Mouse (Mus musculus): ENCODE results near the gene Xkr7. TPM values are rescaled to one million over a fixed set of nuclear protein-coding genes. Genes with fewer than 3 reads are reported as not detected.

The Xkr7 gene
- total RNA-seq, 2 experiments from 2014 or later, result 2.0 TPM

DNA sequence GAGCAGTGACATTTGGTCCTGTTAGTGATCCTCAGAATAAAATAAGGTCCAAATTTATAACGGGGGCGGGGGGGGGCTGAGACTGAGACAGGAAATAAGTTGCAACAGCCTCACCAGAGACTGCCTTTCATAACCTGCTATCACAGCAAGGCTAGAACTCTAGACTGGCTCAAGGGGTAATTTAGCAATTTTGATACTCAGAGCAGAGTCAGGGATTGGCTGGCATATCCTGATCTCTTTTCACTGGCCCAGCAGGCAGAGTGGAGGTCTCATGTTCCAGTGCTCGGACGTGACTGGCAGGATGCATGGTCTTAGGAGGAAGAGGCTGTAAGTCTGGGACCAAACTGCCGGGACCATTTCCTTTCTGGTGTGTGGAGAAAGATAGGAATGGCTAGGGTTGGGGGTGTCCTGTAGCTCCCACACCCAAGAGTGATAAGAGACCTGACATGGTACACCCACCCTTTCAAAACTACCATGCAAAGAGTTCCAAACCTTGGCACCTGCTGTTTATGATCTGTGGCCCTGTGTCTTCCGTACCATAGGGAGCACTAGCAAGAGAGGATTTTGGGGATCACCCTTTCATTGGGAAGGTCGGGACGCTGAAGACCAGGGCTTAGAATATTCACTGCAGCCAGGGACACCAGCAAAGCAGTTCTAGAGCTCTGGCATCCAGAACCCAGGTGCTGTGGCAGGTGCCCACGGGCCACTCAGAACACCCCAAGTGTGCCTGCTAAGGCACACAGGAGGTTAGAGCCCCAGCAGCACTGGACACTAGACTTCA is 32.7 kb downstream of the Xkr7 start:
- no peak for TF ChIP-seq CTCF (conservative IDR thresholded peaks at IDR 0.05)
- no peak overlapping the region for H3K27ac ChIP-seq
- H3K4me3 ChIP-seq, result no peak overlapping the region
- no peak for DNase-seq (ENCODE audit: low spot score in 2 of 2)

DNA sequence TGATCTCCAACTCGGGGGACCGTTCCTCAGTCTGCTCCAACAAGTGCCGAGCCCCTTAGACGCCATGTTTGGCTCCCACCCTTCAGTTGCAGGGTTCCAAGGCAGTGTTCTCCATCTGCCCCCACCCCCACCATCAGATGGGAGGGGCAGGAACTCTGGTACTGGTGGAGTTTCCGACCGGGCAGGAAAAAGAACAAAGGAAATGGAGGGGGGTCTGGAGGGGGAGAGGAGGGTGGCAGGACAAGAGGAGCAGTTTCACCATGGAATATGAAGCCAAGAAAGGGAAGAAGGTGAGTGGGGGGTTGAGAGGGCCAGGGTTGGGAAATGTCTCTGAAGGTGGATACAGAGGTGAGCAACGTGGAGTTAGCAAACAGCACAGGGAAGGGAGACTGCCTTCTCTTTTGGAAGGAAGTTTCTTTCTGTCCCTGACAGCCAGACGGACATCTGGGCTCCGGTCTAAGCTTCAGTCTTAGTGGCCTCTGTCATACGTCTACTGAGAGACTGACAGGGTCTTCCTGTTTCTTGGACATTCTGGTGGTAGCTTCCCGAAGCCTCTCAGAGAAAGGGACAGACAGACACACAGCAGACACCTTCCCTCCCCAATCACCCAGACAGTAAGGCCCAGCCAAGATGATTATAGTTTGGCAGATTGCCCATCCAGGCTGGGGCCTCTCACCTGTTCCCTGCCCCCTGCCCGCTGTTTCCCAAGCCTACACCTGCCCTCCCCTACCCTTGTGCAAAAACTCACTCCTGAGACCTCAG is 34.3 kb downstream of the Xkr7 start, which contains the start of gene Ccm2l:
TSS of gene Ccm2l (plus strand) at position 209 of the 762 bp plus-strand sequence.
- DNase-seq (ENCODE audit: low spot score in 2 of 2), result no peak
- TF ChIP-seq CTCF (conservative IDR thresholded peaks at IDR 0.05), result no peak
- peak within 1 kb of the TSS; percentile 26 for H3K4me3 ChIP-seq
- peak within 1 kb of the TSS; percentile 74 for H3K27ac ChIP-seq

DNA sequence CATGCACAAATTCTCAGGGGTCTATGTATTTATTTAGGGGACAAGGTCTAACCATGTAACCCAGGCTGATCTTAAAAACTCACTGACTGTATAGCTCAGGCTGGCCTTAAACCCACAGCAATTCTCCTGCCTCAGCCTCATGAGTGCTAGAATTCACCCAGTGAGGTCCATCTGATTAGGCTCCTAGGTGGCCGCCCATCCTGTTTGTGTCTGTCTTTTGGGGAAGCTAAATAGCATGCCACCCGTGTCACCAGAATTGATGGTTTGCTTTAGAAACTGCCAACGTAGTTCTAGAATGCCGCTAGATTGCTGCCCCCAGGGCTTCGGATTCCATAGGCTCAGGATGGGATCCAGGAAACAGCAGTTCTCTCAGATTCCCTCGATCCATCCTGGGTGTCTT is 35.3 kb downstream of the Xkr7 start:
- DNase-seq (ENCODE audit: low spot score in 2 of 2), result no peak
- peak overlapping the region; percentile 27 for H3K4me3 ChIP-seq
- H3K27ac ChIP-seq, result peak overlapping the region; percentile 39; the same call in 1 of the 2 replicates
- TF ChIP-seq CTCF (conservative IDR thresholded peaks at IDR 0.05), result no peak

DNA sequence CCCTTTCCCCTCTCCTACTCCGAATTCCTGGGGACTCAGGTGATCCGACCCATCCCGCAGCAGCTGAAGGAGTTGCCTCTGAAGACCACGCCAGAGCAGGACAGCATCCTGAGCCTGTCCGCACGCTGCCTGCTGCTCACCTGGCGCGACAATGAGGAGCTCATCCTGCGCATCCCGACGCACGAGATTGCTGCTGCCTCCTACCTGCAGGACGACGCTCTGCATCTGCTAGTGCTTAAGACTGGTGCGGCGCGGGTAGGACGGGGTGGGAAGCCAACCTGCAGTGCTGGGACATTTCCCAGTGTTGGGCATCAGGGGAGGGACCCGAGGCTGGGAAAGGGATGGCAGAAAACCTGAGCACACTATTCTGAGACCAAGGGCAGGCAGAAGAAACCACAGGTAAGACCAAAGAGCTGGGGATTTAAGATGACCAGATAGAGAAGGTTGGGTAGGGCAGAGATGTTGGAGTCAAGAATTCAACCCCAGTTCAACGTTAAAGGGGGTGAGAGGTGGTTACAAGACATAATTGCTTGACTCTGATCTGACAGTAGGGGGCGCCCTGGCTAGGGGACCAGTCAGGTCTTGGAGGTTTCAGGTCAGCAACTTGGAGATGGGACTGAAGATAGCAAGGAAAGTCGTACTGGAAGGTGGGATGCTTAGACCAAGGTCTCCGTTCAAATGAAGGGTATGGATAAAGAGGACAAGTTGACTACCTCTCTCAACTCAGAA is 39.3 kb downstream of the Xkr7 start:
- Histone ChIP-seq H3K4me3 (no peak overlapping the region), H3K27ac (no peak overlapping the region)
- DNase-seq (ENCODE audit: low spot score in 2 of 2), result no peak
- TF ChIP-seq CTCF (conservative IDR thresholded peaks at IDR 0.05), result peak; percentile 76

DNA sequence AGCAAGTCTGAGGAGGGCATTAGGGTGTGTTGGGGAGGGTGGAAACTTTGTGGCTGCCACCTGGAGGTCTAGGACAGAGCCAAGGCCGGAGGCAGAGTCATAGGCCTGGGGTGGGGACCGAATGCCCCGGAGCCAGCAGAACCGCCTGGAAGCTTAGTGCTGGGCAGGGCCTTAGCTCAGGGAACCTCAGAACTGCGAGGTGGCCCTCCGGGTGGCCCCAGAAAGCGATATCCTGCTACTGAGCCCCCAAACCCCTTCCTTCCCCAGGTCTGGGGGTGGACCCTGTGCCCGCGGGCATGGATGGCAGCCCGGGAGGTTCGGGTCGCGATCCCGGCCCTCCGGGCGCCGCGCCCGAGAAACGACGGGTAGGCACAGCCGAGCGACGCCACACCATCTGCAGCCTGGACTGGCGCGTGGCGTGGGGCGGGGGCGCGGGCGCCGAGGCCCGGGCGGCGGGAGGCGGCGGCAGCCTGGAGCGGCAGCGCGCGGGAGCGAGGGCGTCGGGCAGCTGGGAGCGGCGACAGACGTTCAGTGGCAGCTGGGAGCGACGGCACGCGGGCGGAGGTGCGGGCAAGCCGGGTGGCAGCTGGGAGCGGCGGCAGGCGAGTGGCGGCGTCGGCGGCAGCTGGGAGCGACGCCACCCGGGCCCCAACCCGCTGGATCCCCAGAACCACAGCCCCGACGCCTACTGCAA is 40.0 kb downstream of the Xkr7 start:
- no peak for TF ChIP-seq CTCF (conservative IDR thresholded peaks at IDR 0.05)
- peak; percentile 17 to 66 for DNase-seq (ENCODE audit: low spot score in 2 of 2)
- H3K4me3 ChIP-seq, result no peak overlapping the region
- no peak overlapping the region for H3K27ac ChIP-seq

DNA sequence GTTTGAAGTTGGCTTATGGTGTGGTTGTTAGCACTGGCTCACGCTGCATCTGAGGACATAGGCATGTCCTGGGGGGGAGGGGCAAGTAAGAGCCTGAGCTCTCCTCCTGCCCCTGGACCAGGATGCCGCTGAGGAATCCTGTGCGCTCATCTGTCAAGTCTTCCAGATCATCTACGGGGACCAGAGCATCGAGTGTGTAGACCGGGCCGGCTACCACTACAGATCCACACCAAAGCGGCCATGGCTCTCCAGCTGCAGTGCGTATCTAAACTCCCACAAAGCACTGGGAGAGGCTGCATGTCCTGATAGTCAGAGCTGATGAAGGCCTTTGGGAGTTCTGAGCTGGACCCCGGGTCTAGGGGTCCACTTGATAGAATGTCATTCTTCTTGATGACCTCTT is 43.0 kb downstream of the Xkr7 start:
- no peak overlapping the region for H3K27ac ChIP-seq
- H3K4me3 ChIP-seq, result no peak overlapping the region
- DNase-seq (ENCODE audit: low spot score in 2 of 2), result peak in 1 of 2 experiments; percentile 2
- TF ChIP-seq CTCF (conservative IDR thresholded peaks at IDR 0.05), result no peak

DNA sequence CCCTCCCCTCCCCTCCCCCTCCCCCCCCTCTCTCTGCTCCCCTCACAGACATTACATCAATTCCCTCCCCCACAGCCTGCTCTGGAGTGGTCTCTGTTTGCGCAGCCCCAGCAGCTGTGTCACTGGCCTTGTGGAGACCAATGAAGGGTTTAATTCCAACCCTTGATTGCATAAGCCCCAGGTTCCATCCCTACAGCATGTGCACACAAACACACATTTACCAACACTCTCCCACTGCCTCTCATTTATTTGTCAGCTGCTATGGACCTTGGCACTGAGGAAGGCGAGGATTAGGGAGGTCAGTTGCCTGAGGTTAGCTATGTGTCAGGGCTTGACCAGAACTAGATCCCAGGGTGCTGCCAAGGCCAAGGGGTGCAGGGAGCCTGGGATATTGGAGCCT is 44.3 kb downstream of the Xkr7 start:
- no peak for TF ChIP-seq CTCF (conservative IDR thresholded peaks at IDR 0.05)
- H3K4me3 ChIP-seq, result no peak overlapping the region
- DNase-seq (ENCODE audit: low spot score in 2 of 2), result no peak

DNA sequence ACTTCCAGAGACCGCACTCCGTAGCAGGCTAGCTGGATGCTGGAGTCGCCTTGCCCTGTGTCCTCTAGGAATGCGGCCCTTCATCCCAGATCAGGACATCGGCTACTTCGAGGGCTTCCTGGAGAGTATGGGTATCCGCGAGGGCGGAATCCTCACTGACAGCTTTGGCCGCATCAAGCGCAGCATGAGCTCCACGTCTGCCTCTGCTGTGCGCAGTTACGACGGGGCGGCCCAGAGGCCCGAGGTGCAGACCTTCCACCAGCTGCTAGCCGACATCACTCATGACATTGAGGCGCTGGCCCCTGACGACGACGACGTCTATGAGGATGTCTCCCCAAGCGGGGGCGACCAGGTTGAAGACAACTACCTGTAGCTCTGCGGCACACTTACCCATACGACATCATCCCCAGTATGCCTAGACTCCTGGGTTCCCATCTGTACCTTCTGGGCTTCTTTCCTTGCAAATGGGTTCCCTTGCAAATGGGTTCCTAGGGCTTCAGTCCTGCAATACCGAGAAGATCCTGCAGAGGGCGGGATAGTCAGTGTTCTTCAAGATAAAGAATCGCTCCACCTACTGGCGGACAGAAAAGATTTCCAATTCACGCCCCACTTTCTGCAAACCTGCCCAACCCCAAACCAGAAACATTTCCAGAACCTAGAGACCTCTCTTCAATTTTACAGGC is 49.3 kb downstream of the Xkr7 start:
- Histone ChIP-seq H3K4me3 (no peak overlapping the region), H3K27ac (no peak overlapping the region)
- DNase-seq (ENCODE audit: low spot score in 2 of 2), result peak; percentile 63 to 80
- peak; percentile 95 for TF ChIP-seq CTCF (conservative IDR thresholded peaks at IDR 0.05)

More for the DNA sequence above, 44.3 kb downstream of the Xkr7 start:
- no peak overlapping the region for H3K27ac ChIP-seq

DNA sequence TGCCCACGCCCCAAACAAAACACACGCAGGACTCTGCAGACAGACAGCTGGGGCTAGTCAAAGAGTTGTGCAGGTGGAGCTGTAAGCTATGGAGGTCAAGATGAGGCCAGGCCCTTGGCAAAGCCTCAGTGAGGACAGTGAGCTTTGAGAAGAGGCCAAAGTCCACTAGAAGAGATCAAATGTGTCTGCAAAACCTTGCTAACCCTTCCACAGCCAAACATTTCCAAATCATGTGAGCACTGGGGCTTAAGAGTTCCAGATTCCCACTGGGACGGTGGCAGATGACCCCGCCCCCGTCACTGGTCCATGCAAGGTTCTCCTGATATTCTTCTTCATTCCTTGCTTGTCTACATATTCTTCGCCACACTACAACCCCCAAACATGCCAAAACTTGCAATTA is 50.2 kb downstream of the Xkr7 start:
- H3K4me3 ChIP-seq, result no peak overlapping the region
- no peak for TF ChIP-seq CTCF (conservative IDR thresholded peaks at IDR 0.05)
- H3K27ac ChIP-seq, result no peak overlapping the region
- DNase-seq (ENCODE audit: low spot score in 2 of 2), result no peak

DNA sequence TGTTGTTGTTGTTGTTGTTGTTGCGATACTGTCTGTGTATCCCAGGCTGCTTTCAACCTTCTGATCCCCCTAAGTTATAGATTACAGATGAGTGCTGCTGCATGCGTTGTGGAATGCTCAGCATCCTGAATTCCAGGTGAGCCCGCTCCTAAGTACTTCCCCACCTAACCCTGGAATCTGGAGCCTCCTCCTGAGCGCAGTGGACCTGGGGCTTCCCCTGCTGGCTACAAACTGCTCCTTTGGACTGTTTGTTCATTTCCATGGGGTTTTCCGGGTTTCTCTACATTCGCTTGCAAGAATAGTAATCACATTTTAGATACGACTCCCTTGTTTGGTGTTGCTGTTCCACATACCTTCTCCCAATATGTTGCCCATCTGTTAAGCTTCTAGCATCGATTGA is 51.6 kb downstream of the Xkr7 start:
- no peak overlapping the region for H3K4me3 ChIP-seq
- H3K27ac ChIP-seq, result no peak overlapping the region
- no peak for TF ChIP-seq CTCF (conservative IDR thresholded peaks at IDR 0.05)
- peak in 1 of 2 experiments; percentile 17 for DNase-seq (ENCODE audit: low spot score in 2 of 2)

DNA sequence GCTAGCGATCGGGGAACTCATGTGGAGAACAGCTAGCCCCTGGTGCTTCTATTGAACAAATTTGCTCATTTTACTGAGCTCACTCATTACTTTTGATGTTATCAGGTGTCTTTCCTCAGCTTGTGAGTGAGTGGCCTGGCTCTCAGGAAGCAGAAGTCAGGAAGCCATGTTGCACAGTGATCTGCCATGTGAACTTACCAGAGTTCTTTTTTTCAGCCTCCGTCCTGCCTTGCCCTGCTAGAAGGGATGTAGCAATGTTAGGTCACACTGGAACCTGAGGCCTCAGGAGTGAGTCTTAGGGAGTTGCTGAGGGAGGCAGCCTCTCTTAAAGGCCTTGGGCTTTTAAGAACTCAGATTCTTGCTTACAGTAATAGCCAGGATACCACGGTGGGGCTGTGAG is 52.2 kb downstream of the Xkr7 start:
- no peak for TF ChIP-seq CTCF (conservative IDR thresholded peaks at IDR 0.05)
- Histone ChIP-seq H3K27ac (no peak overlapping the region), H3K4me3 (no peak overlapping the region)
- DNase-seq (ENCODE audit: low spot score in 2 of 2), result no peak

Data from layer of hippocampus, adult 2 months (tissue).